Mouse (Mus musculus): ENCODE measurements at regions not wholly inside any gene's neighbourhood (a gene's known extent, or its start where the extent isn't known, plus 50 kb on each side); places are given as distances from the start of the nearest gene placed in this dataset.

GRCm38 (mm10) chr9:47351036-47351435 is 178.9 kb upstream of the Cadm1 start:
- no peak for TF ChIP-seq CTCF (IDR thresholded peaks at IDR 0.05; ENCODE audit: low read depth, low read length)
- no peak for TF ChIP-seq POLR2A (IDR thresholded peaks at IDR 0.05; ENCODE audit: extremely low read depth, insufficient read depth, low read length)
